Mouse (Mus musculus): ENCODE data around the gene Aip.
"Not testable (repeated sequence)": the region's sequence is repeated elsewhere in the genome, so short reads cannot be mapped to it uniquely, and the experiment has no call there.

Aip gene

DNA sequence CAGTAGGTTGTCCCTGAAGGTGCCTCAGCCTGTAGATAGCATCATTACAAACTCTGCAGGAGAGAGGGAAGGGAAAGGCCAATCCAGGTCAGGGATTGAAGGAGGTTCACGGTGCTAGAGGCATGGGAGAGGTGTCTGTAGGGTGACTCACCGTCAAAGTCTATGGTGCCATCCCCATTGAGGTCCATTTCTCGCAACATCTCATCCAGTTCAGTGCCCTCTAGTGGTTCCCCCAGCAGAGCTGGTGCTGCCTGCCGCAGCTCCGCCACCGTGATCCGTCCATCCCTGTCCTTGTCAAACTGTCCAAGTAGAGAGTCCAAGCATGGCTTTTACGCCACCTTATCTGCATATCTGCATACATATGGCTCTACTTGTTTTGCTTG is 10.3 kb upstream of the Aip start:
- DNase-seq (ENCODE audit: low spot score in 2 of 2), result not testable (repeated sequence)

DNA sequence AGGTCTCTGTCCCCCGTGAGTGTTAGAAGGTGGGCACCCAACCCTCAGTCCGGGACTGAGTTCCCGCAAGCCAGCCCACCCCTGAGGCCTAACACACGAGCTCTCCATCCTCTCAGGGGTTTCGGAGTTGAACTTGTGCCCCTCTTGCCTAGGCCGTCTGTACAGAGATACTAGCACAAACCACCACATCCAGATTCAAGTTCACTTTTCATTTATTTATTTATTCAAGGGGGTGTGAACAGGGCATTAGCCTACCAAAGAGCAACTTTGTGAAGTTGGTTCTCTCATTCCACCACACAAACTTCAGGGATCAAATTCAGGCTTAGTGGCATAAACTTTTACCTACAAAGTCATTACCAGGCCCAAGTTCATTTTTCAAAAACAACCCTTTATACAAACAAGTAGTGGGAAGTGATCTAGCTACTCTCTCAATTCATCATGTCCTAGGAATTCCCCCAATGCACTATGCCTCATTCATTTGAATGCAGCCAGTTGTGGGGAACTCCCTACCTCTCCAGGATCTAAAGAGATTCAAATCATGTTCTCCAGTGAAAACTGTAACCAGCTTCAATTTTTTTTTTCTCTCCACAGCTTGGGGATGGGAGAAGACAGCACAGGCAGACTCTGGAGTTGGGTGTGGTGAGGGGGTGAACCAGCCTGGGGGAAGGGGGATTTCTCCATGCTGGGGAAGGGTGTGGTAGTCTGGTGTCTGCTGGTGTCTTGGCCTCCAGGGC is 9.7 kb upstream of the Aip start:
- DNase-seq (ENCODE audit: low spot score in 2 of 2), result not testable (repeated sequence)

DNA sequence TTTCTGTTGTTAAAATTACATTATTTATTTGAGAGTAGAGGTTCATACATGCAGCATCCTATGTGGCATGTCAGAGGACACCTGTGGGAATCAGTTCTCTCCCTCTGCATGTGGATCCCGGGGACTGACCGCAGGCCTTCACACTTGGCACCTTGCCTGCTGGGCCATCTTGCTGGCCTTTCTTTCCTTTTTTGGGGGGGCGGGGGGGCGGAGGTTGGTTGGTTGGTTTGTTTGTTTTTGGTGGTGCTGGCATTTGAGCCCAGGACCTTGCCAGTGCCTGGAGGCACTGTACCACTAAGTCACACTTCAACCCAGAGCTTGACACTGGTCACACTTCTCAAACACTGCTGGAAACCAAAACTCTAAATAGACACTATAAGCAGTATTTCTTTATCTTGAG is 8.7 kb upstream of the Aip start:
- DNase-seq (ENCODE audit: low spot score in 2 of 2), result no peak

DNA sequence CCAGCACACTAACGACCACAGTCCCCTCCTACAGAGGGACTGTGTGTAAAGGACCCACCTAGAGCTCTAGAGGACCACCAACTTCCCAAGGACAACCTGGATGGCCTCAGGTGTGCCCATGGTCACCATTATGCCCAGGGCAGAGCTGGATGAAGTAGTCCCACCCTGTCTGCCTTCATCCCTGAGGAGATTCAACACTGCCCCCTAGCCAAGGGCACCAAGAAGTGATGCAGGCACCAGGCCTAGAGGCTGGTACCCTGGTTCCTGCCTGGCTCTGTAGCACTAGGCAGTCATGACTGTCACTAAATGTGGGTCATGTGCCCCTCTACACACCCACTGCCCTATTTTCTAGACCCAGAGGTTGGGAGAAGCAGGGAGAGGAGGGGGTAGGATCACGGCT is 6.1 kb upstream of the Aip start:
- DNase-seq (ENCODE audit: low spot score in 2 of 2), result peak in 1 of 2 experiments; percentile 53

DNA sequence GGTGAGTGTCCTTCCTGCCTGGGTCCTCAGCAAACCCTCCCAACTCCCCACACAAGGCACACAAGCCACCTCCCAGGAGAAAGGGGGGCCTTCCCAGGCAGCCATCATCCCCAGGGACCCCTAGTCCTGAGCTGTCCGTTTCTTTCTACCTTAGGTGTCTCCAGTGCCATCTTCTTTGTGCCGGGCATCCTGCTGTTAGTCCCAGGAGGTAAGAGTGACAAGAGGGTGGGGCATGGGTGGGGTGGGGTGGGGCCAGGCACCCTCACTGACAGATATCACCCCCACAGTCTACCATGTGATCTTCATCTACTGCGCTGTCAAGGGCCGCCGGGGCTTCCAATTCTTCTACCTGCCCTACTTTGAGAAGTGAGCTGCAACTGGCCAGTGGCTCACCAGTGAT is 5.4 kb upstream of the Aip start:
- peak; percentile 45 to 61 for DNase-seq (ENCODE audit: low spot score in 2 of 2)

DNA sequence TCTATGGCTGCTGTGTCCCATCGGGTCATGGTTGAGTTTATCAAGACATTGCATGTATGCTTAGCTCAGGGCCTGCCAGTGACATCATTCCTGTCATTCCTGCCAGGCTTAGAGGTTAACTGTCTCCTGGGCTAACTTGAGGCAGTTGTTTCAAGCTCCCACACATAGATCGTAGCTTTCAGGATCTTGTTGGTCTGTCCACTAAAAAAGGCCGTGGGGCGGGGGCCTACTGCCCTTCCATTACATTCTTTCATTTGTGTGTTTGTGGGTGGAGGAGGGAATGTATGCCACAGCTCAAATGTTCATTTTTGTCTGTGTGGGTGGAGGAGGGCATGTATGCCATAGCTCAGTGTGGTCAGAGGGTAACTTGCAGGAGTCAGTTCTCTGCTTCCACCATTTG is 4.4 kb upstream of the Aip start:
- DNase-seq (ENCODE audit: low spot score in 2 of 2), result no peak

DNA sequence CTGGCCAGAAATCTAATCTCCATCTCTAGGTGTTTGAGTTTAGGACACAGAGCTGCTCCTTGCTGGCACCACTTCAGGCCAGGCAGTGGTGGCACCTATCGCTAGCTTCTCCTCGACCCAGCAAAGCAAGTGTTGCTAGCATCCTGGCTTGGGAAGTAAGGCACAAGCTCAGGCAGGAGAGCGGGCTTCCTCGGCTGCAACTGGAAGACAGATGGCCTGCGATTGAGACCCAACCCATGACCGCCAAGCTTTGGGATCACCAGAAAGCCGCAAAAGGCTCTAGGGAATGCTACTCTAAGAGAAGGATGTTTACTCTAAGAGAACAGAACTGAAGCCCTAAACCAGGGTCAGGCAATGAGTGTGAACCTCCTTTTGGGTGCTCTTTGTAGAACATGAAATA is 3.8 kb upstream of the Aip start:
- DNase-seq (ENCODE audit: low spot score in 2 of 2), result no peak

DNA sequence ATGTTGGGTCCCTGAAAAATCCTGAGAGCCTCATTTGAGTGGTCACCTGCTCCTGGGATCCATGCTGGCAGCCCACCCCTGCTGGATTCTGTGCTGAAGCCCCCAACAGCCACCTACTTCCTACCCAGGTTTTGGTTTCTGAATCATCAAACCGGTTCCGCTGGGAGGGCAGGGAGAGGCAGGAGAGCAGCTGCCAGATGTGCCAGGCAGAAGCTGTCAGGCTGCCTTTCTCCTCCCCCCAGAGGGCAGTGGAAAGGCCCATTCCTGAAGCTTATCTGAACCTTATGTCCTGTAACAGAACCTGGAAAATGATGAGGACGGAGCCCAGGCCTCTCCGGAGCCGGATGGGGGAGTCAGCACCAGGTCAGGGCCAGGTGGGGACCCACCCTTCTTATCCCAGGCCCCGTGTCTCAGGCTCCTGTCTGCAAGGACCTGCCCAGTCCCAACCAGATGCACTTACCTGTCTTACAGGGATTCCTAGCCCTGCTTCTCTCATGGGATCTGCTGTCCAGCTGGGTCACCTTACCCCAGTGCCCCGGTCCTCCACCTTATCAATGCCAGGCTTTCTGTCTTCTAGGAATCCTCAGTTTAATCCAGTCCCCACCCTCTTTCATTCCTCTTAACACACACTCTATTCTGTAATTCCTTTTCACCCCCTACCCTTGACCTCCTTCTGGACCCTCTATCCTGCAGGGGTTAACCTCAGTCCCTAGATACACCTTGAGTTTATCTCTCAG is 1.3 kb upstream of the Aip start:
- DNase-seq (ENCODE audit: low spot score in 2 of 2), result peak; percentile 53 to 72

DNA sequence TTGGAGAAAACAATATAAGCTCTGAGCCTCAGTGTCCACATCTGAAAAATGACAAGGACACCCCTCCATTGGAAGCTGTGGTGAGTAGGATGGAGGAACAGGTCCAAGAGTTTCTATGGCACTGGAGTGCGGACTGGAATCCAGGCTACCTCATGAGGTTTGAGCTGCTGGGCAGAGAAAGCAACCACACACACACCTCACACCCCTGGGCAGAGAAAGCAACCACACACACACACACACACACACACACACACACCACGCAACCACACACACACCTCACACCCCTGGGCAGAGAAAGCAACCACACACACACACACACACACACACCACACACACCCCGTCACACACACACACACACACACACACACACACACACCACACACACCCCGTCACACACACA is 390 bp downstream of the Aip start:
- peak in 1 of 2 experiments; percentile 48 for DNase-seq (ENCODE audit: low spot score in 2 of 2)

DNA sequence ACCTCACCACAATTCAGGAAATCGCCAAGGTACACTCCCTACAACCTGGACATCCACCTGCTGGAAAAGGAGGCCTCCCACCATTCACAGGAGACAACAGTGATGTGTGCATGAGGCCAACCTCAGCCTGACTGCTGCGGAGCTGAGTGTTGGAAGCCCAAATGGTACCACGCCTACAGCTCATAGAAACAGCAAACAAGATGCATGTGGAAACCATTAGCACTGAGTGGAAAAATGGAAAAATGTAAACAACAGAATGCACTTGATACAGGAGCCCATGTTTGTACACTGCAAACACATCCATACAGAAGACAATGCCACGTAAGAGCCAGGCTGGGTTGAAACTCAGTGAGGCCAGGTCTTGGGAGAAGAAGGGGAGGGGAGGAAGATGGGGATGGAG is 1.2 kb downstream of the Aip start:
- no peak for DNase-seq (ENCODE audit: low spot score in 2 of 2)

DNA sequence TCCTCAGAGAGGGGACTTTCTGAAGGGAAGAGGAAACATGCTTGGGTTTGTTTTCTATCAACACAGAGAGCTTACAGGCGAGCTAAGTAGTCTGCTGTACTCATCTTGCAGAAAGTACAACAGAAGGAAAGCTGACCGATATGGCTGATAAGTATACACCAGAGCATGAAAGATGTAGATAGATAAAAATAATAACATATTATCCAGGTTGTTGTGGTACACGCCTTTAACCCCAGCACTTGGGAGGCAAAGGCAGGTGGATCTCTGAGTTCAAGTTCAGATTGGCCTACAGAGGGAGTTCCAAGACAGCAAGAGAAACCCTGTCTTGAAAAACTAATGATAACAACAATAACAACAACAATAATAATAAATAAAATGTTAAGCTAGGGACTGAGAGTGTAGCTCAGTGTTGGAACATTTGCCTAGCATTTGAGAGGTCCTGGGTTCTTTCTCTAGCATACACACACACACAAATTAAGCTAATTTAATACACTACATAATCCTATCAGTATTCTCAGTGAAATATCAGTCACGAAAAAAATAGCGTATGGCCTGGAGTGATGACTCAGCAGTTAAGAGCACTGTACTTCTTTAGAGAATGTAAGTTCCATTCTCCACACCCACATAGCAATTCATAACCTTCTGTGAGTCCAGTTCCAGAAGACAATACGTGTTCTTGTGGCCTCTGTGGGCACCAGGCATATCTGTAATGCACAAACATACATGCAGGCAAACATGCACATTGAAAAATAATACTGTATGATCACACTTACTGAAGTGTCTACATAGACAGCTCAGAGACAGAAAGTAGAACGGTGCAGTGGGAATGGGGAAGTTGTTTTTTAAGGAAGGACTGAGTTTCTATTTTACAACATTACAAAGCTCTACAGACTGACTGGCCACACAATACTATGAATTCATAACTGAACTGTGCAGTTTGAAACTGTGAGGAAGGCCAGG is 3.0 kb downstream of the Aip start:
- DNase-seq (ENCODE audit: low spot score in 2 of 2), result no peak

DNA sequence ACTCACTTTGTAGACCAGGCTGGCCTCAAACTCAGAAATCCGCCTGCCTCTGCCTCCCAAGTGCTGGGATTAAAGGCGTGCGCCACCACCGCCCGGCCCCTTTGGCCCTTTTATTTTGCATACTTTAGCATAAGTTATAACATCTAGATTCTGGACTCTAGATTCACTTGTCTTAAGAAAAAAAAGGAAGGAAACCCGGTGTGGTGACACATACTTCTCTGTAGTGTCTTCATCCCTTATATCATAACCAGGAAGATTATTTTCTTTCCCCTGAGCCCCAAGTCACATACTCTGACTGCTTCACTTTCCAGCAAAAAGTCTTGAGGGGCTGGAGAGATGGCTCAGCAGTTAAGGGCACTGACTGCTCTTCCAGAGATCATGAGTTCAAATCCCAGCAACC is 3.8 kb downstream of the Aip start:
- not testable (repeated sequence) for DNase-seq (ENCODE audit: low spot score in 2 of 2)

DNA sequence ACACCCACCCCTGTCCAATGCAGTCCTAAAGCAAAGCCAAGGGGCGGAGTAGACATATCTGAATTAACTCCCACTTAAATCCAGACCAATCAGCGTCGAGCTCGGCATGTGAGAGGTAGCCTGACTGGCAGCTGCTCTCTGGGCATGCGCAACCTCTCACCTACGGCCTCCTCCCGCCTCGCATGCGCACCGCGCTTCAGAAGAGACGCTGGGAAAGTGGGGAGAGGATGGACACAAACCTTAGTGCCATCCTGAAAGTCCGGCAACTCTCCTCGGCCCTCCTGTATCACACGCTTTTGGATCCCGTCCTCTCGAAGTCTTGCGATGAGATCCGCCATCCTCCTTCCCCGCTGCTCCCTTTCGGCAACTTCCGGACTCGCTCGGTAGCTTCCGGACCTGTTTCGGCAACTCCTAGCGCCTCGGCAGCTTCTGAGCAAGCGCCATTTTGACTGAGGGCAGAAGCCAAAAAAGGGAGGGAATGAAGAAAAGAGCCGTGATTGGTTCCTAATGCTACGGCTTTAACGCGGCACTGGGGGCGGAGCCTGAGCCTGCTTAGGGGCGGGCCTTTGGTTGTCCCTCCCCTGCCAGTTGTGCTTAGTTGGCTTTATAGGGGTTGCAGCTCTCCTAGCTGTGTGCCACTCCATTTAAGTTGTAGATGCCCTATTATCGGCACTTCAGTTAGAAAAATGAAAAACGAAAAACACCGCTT is 4.4 kb downstream of the Aip start:
- peak; percentile 97 to 99 for DNase-seq (ENCODE audit: low spot score in 2 of 2)

DNA sequence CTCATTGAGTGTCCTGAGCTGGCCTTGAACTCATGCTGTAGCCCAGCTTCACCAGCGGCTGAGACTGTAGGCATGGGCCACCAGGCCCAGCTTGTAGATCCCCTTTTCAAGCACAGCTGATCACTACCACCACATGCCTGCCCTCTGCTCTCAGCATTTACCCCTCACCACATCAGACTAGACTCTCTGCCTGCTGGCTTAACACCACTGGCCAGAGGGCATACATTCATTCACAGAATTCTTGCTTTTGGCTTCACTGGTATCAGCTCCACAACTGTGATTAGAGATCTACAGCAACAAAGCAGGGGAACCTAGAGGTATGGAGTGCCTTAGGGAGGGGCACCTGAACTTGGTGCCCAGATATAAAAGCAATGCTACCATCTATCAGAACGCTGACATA is 5.2 kb downstream of the Aip start:
- no peak for DNase-seq (ENCODE audit: low spot score in 2 of 2)

DNA sequence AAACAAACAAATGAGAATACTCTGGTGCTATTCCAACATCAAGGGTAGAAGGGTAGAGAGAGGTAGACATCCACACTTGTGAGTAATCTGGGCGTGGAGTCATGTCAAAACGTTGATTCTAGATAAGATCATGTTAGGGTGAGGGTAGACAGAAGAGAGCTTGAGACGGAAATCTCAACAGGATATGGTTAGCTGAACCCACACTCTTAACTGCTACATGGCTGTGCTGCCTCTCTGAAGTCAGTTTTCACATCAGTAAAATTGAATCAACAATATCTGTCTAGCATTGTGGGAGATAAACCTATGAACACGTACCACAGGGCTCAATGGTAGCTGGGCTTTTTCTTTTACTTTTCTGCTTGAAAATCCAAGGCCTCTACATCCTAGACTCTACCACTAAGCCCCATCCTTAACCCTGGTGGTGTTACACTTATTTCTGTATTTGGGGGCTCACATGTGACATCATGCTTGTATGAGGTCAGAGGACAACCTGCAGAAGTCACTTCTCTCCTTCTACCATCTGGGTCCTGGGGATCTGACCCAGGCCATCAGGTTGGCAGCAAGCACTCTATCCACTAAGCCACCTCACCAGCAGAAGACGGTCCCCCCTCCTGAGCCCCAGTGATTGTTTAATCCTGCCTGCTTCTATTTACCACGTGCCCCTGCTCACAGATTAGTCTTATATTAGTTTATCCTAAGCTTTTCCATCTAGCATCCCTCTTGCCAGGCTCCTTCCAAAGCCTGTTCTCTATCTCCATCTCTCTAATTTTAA is 5.8 kb downstream of the Aip start:
- DNase-seq (ENCODE audit: low spot score in 2 of 2), result no peak

DNA sequence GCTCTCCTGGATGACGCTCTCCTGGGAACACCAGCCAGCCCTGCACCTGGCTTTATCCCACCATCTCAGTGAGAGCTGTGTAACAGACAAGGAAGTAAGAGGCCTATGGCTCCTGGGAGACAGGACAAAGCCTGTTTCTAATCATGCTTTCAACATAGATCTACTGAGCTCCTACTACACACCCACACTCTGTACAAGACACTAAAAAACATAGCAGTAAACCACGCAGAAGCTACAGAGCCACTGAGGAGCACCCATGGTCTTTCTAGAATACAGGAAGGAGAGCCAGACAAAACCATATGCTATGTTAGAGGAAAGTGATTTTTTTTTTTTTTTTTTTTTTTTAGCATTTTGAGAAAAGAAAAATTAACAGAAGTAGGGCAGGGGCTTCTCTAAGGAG is 7.3 kb downstream of the Aip start:
- DNase-seq (ENCODE audit: low spot score in 2 of 2), result no peak

DNA sequence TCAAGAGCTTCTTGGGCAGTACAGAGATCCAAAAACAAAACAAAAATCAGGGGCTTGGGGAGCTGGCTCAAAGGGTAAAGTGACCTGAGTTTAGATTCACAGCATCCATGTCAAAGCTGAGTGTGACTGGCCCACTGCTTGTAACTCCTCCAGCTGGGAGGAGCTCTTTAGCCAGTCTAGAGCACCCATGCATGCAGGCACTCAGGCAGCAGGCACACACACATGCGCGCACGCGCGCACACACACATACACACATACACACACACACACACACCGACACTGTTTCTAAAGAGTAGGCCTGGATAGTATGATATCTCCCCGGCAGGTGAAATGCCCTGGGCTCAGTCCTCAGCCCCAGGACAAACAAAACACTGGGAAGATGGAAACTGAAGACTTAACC is 8.7 kb downstream of the Aip start:
- DNase-seq (ENCODE audit: low spot score in 2 of 2), result no peak

DNA sequence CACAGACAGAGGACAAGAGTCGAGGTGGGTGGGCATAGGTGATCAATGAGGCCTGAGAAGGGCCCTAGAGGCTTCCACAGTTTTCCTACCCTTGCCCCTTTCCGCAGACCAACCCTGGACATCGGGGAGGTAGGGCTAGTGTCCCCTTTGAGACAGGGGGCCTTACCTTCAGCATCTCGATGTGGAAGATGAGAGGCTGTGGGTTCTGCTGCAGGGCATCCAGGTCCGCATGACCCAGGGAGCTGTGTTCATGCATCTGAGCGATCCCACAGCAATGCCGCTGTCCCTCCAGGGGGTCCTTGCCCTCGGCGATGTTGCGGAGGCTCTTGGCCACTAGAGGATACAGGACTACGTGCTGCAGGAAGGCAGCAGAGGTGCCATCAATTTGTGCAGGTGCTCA is 9.8 kb downstream of the Aip start:
- DNase-seq (ENCODE audit: low spot score in 2 of 2), result no peak

DNA sequence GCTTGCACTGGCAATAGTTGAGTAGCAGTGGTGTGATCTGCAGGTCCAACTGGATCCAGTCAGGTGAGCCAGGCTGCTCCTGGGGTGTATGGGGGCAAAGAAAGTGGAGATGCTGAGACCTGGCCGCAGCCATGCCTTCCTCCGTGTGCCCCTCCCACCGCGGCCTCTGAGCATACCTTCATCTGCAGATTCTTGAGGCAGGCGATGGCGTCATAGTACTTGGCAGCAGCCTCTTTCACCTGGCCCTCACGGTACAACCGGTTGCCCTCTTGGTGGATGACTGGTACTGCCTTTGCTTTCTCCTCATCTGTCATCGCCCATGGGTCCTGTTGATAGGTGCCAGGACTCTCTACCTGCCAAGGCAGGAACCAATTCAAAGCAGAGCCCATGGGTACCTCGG is 10.5 kb downstream of the Aip start:
- no peak for DNase-seq (ENCODE audit: low spot score in 2 of 2)

DNA sequence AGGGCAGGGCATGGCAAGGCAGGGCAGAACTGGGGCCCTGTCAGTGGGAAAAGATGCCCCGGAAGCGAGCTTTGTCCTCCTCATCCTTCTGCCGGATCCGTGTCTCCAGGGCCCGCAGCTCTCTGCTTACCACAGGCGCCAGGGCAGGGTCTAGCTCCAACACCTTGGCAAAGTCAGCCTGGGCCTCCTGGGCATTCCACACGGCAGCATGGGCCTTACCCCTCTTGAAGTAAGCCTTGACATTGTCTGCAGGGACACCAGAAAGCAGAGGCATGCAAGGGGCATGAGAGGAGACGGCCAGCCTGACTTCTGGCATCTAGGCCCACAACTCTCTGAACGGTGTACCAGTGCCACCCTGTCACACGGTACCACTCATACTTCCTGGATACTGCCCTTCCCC is 11.1 kb downstream of the Aip start:
- DNase-seq (ENCODE audit: low spot score in 2 of 2), result no peak

DNA sequence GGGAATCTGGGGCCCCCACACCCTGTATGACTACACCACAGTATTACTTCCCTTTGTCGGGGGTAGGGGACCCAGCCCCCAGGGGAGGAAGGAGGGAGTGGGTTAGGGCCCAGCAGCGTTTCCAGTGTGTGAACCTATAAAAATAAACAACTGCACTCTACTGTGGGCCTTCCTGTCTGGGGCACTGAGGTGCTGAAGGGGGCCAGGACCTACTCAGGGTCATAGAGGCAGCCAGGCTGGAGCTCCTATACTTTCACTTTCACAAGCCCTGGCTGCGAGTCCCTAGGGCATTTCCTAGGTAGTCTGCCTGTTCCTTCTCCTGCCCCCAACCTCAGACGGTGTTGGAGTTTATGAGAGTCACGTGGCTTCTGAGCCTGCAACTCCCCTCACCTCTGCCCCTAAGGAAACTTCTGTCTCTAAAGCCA is 11.8 kb downstream of the Aip start:
- DNase-seq (ENCODE audit: low spot score in 2 of 2), result peak in 1 of 2 experiments; percentile 72
